Mouse (Mus musculus): ENCODE results near the gene Fam129a. TPM values are rescaled to one million over a fixed set of nuclear protein-coding genes. Genes with fewer than 3 reads are reported as not detected.

The Fam129a gene
- polyA plus RNA-seq, 1 experiment from 2014 or later = 12.9 TPM

DNA sequence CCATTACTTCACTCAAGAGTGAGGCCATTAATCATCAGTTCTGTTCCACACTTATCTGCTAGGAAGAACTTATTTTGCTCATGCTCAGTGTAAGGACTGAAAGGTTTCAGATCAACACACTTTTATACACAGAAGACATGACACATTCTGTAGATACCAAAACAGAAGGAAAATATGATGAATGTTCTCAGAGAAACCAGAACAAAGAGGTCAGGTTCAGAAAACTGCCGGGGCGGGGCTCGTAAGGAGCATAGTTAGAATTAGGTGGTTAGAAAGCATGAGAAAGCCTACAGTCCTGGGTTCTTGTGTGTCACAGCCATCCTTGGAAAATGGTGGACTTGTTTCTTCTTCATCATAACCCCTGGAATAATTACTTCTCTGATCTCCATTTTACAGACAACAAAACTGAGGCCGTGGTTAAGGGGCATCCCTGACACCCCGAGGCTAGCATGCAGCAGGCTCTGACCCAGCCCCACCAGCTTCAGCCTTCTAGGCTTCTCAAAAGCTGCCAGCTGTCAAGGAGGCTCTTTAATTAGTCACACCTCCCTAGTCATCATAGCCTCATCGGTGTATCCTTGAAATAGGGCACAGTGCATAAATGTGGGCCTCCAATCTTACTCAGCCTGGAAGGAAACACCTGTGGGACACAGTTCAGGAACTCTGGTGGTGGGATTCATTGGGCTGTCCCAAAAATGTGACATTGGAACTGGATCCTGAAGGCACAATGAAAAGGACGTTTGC, 127.1 kb downstream of the Fam129a start:
- Histone ChIP-seq H3K9ac (no peak overlapping the region), H3K27ac (no peak overlapping the region), H3K9me3 (no peaks in the 10 kb centered on the region), H3K4me2 (replicated peaks) (no peak overlapping the region), H3K36me3 (no peaks in the 10 kb centered on the region), H3K4me3 (replicated peaks) (no peak overlapping the region), H3K4me1 (replicated peaks) (no peaks in the 10 kb centered on the region), H3K27me3 (replicated peaks) (no peaks in the 10 kb centered on the region)
- 88% methylated on average over 7 of the region's 7 CpGs for WGBS
- no peak for ATAC-seq

DNA sequence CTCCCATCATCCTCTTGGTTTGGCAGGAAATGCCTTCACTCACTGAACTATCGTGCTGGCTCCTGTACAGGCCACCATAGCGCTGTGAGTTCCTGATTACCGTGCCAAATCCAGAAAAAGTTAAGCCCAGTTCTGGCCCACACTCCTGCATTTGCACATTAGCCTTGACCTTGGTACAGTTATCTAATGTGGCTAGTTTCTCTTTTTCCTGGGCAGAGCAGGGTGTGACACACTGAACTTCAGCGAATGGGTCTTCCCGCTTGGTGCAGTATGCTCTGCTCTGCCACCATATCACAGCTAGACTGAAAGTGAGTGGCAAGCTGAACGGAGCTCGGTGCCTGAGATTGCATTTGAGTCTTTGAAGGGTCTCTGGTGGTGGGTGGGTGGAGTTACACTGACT, 128.4 kb downstream of the Fam129a start:
- no peaks in the 10 kb centered on the region for H3K9me3 ChIP-seq
- H3K27me3 ChIP-seq (replicated peaks) = no peaks in the 10 kb centered on the region
- WGBS = 81% methylated on average over 7 of the region's 7 CpGs
- no peak overlapping the region for H3K4me3 ChIP-seq (replicated peaks)
- no peak overlapping the region for H3K4me2 ChIP-seq (replicated peaks)
- no peak overlapping the region for H3K27ac ChIP-seq
- H3K4me1 ChIP-seq (replicated peaks) = no peaks in the 10 kb centered on the region
- no peak overlapping the region for H3K9ac ChIP-seq
- no peaks in the 10 kb centered on the region for H3K36me3 ChIP-seq
- no peak for ATAC-seq

DNA sequence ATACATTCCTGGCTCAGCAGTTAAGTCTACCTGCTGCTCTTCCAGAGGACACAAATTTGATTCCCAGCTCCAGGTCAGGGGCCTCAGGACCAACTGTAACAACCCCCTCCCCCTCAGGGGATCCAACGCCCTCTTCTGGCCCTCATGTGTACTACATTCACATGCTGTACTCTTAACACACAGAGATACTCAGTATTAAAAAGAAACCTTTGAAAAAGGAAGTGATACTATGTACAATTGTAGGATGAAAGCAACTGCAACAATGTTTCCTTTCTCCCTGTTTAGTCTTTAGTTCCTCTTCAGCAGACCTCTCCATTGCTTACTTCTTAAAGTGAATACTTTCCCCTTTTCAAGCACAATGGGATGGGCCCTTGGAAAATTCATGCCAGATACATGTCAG, 131.8 kb downstream of the Fam129a start:
- WGBS = 24% methylated on average over 1 of the region's 1 CpGs
- H3K4me1 ChIP-seq (replicated peaks) = no peaks in the 10 kb centered on the region
- H3K4me3 ChIP-seq (replicated peaks) = no peak overlapping the region
- no peaks in the 10 kb centered on the region for H3K9me3 ChIP-seq
- no peak overlapping the region for H3K4me2 ChIP-seq (replicated peaks)
- H3K9ac ChIP-seq = no peak overlapping the region
- no peak for ATAC-seq
- no peak overlapping the region for H3K27ac ChIP-seq
- H3K27me3 ChIP-seq (replicated peaks) = 0 out of 2 replicates have a peak, but pooled peaks cover 4% of the 10 kb centered on the region
- H3K36me3 ChIP-seq = no peaks in the 10 kb centered on the region

DNA sequence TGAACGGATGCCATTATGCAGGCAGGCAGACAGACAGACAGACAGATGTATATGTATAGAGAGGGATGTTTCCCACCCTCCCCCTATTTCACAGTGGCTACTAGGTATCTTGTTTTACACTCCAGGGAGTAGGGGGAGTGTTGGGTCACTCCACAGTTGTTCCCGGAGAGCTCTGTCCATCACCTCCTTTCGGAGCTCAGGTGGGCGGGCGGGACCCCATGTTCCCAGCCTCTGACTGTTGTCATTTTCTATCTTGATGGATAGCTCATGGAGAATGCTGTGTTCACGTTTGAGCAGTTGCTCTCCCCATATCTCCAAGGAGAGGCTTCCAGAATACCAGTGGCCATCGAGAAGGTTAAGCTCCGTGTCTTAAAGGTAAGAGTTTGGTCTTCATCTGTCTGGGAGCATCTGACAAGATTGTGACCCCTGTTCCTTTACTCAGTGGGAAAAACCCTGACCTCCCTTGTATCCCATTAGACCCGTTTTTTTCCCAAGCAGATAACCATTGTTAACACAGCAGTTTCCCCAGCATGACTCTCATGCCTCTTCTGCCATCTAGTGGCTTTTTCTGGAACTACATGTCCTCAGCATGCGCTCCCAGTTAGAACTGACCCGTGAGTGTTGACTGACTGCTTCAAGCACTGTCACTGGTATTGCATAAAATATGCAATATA, 134.9 kb downstream of the Fam129a start:
- Histone ChIP-seq H3K9ac (no peak overlapping the region), H3K4me2 (replicated peaks) (no peak overlapping the region), H3K27ac (no peak overlapping the region), H3K27me3 (replicated peaks) (0 out of 2 replicates have a peak, but pooled peaks cover 4% of the 10 kb centered on the region), H3K36me3 (no peaks in the 10 kb centered on the region), H3K4me1 (replicated peaks) (peaks cover 9% of the 10 kb centered on the region), H3K9me3 (no peaks in the 10 kb centered on the region), H3K4me3 (replicated peaks) (no peak overlapping the region)
- WGBS = 31% methylated on average over 11 of the region's 11 CpGs
- ATAC-seq = peak; percentile 78

DNA sequence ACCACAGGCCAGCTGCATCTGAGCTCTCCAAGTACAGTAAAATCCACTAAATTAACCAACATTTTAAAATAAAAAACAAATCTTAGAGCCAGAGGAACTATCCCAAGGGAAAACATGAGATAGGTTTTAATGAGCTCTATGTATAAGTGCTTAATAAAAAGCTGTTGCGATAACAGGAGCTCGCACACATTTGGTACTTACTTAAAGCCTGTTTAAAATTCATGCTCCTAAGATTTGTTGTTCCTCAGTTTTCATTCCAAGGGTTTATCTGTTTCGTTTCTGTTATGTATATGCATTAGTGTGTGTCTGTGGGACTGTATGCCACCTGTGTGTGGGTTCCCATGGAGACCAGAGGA, 135.4 kb downstream of the Fam129a start:
- no peak for ATAC-seq
- Histone ChIP-seq H3K9me3 (no peaks in the 10 kb centered on the region), H3K4me1 (replicated peaks) (peaks cover 9% of the 10 kb centered on the region), H3K27ac (no peak overlapping the region), H3K4me3 (replicated peaks) (no peak overlapping the region), H3K9ac (no peak overlapping the region), H3K27me3 (replicated peaks) (0 out of 2 replicates have a peak, but pooled peaks cover 4% of the 10 kb centered on the region), H3K36me3 (no peaks in the 10 kb centered on the region), H3K4me2 (replicated peaks) (no peak overlapping the region)
- 80% methylated on average over 3 of the region's 3 CpGs for WGBS

DNA sequence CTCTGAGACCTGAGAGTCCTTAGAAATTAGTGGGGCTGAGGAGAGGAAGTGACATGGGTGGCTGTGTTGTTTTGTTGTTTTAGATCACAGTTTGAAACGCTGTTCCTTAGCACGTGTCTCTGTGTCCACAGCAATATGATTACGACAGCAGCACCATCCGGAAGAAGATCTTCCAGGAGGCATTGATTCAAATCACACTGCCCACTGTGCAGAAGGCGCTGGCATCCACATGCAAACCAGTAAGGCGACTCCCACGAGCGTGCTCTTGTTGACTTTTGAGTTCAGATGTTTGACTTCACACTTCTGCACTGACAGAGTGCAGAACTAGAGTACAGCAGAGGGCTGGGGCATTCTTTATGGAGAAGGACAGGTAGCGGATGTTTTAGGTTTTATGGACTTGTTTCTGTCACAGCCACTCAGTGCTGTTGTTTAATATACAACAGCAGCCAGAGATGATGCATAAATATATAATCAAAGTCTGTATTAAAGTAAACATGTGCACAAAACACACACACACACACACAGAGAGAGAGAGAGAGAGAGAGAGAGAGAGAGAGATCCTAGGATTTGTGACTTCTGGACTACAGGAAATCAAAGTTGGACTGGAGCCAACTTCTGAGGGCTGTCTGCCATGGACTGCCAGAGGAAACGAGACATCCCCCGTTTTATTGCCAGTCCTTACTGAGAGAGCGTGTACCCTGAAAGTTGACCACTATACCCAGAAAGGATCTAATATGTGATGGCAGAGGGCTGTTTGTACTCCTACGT, 138.2 kb downstream of the Fam129a start:
- H3K4me3 ChIP-seq (replicated peaks) = no peak overlapping the region
- 20% methylated on average over 13 of the region's 13 CpGs for WGBS
- peak overlapping the region; percentile 30; the same call in 1 of the 2 replicates for H3K4me2 ChIP-seq (replicated peaks)
- no peaks in the 10 kb centered on the region for H3K36me3 ChIP-seq
- no peaks in the 10 kb centered on the region for H3K9me3 ChIP-seq
- H3K9ac ChIP-seq = no peak overlapping the region
- no peak overlapping the region for H3K27ac ChIP-seq
- peaks cover 9% of the 10 kb centered on the region for H3K4me1 ChIP-seq (replicated peaks)
- 0 out of 2 replicates have a peak, but pooled peaks cover 4% of the 10 kb centered on the region for H3K27me3 ChIP-seq (replicated peaks)
- peak; percentile 69 for ATAC-seq

DNA sequence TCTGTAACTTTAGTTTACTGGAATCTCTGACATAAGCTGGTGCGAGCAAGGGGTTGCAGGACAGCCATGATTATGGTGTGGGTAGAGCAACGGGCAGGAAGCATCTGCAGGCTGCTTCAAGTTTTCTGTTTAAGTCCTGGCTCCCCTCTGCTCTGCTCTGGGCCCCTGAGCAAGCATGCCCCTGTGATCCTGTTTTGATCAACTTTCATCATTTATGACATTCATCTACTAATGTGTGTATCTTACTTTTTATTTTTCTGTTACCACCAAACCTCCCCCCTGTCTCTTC, 138.7 kb downstream of the Fam129a start:
- H3K4me2 ChIP-seq (replicated peaks) = peak overlapping the region; percentile 30; the same call in 1 of the 2 replicates
- no peak overlapping the region for H3K27ac ChIP-seq
- ATAC-seq = peak; percentile 35; the same call in 1 of the 2 replicates
- H3K9ac ChIP-seq = no peak overlapping the region
- H3K36me3 ChIP-seq = no peaks in the 10 kb centered on the region
- 31% methylated on average over 2 of the region's 2 CpGs for WGBS
- no peak overlapping the region for H3K4me3 ChIP-seq (replicated peaks)
- H3K4me1 ChIP-seq (replicated peaks) = peaks cover 9% of the 10 kb centered on the region
- 0 out of 2 replicates have a peak, but pooled peaks cover 4% of the 10 kb centered on the region for H3K27me3 ChIP-seq (replicated peaks)
- H3K9me3 ChIP-seq = no peaks in the 10 kb centered on the region

DNA sequence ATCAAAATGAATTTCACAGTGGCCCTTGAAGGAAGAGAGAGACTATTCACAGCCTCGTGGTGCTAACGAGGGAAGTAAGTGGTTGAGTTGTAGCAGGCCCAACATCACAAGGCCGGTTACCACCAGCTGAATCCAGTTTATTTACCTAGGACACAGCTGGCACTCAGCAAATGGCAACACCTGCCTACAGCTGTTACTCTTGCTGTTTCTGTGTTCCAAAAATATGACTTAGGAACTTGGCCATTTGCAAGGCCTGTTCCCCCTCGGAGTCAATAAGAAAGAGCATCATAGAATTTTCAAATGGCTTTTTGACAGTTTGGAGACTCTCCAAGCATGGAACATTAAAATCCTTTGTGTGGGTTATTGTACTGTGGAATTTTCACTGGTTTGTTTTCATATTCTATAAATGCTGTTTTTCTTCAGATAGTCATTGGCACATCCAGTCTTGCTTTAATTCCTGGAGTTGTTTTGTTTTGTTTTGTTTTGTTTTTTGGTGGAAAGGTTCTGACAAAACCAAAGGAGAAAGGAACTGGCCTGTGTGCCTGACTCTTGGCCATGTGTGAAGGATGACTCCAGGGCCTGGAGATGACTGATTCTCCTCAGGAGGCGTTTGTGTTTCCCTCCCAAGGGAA, 139.6 kb downstream of the Fam129a start:
- Histone ChIP-seq H3K36me3 (no peaks in the 10 kb centered on the region), H3K27me3 (replicated peaks) (no peaks in the 10 kb centered on the region), H3K9me3 (no peaks in the 10 kb centered on the region), H3K27ac (no peak overlapping the region), H3K4me3 (replicated peaks) (no peak overlapping the region), H3K4me1 (replicated peaks) (peaks cover 9% of the 10 kb centered on the region), H3K9ac (no peak overlapping the region), H3K4me2 (replicated peaks) (no peak overlapping the region)
- ATAC-seq = no peak
- WGBS = 47% methylated on average over 5 of the region's 5 CpGs

DNA sequence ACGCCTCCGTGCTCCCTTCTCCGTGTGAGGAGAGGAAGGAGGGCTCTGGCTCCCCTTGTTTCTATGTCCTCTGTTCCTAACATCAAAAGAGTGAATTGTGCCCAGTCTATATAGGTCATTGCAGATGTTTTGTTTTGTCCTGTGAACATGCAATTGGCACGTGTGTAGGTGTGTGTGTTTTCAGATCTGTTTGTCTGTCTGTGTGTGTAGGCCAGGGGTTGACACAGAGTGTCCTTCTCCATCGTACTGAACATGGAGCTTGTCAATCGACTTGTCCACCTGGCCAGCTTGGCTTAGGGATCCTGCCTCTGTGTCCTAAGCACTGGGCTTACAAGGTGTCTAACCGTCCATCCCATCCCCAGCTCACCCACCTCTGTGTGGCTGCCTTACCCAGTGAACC, 140.1 kb downstream of the Fam129a start:
- 70% methylated on average over 7 of the region's 7 CpGs for WGBS

DNA sequence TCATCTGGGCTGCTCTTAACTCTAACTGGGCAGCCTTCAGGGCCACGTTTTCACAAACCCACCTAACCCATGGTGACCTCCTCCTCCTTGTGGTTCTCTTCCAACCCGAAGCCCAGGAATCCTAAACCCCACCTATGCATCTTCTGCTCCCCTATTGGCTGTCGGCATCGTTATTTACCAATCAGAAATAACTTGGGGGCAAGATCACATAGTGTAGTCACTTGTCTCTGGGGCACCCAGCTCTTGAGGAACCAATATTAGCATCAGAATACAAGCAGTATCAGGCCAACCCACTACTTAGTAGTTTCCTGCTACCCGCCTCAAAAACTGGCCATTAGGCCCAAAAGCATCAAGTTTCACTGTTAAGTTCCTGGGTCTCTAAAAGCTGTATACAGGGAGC, 141.7 kb downstream of the Fam129a start:
- no peaks in the 10 kb centered on the region for H3K9me3 ChIP-seq
- no peaks in the 10 kb centered on the region for H3K36me3 ChIP-seq
- no peak overlapping the region for H3K4me3 ChIP-seq (replicated peaks)
- no peak overlapping the region for H3K9ac ChIP-seq
- H3K4me2 ChIP-seq (replicated peaks) = no peak overlapping the region
- 49% methylated on average over 5 of the region's 5 CpGs for WGBS
- H3K4me1 ChIP-seq (replicated peaks) = peaks cover 9% of the 10 kb centered on the region
- no peaks in the 10 kb centered on the region for H3K27me3 ChIP-seq (replicated peaks)
- no peak for ATAC-seq
- H3K27ac ChIP-seq = no peak overlapping the region

More for the DNA sequence above, 140.1 kb downstream of the Fam129a start:
- no peak overlapping the region for H3K27ac ChIP-seq
- H3K9ac ChIP-seq = no peak overlapping the region
- H3K4me3 ChIP-seq (replicated peaks) = no peak overlapping the region
- H3K27me3 ChIP-seq (replicated peaks) = no peaks in the 10 kb centered on the region
- peaks cover 9% of the 10 kb centered on the region for H3K4me1 ChIP-seq (replicated peaks)
- ATAC-seq = no peak
- H3K36me3 ChIP-seq = no peaks in the 10 kb centered on the region
- H3K4me2 ChIP-seq (replicated peaks) = no peak overlapping the region
- no peaks in the 10 kb centered on the region for H3K9me3 ChIP-seq

DNA sequence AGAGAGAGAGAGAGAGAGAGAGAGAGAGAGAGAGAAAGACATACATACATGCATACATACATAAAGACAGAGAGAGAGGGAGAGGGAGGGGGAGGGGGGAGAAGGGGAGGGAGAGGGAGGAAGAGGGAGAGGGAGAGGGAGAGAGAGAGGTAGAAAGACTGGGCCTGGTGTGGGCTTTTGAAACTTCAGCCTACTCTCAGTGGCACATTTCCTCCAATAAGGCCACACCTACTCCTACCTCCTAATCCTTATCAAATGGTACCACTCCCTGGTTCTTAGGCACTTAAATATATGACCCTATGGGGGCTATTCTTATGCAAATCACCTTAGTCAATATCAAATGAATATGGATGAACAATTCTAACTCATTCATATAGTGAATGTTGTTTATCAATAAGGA, 142.6 kb downstream of the Fam129a start:
- H3K9me3 ChIP-seq = no peaks in the 10 kb centered on the region
- H3K27me3 ChIP-seq (replicated peaks) = no peaks in the 10 kb centered on the region
- H3K27ac ChIP-seq = no peak overlapping the region
- no peak overlapping the region for H3K4me2 ChIP-seq (replicated peaks)
- no peak overlapping the region for H3K9ac ChIP-seq
- H3K36me3 ChIP-seq = no peaks in the 10 kb centered on the region
- no peak for ATAC-seq
- no peak overlapping the region for H3K4me3 ChIP-seq (replicated peaks)
- H3K4me1 ChIP-seq (replicated peaks) = peaks cover 9% of the 10 kb centered on the region

DNA sequence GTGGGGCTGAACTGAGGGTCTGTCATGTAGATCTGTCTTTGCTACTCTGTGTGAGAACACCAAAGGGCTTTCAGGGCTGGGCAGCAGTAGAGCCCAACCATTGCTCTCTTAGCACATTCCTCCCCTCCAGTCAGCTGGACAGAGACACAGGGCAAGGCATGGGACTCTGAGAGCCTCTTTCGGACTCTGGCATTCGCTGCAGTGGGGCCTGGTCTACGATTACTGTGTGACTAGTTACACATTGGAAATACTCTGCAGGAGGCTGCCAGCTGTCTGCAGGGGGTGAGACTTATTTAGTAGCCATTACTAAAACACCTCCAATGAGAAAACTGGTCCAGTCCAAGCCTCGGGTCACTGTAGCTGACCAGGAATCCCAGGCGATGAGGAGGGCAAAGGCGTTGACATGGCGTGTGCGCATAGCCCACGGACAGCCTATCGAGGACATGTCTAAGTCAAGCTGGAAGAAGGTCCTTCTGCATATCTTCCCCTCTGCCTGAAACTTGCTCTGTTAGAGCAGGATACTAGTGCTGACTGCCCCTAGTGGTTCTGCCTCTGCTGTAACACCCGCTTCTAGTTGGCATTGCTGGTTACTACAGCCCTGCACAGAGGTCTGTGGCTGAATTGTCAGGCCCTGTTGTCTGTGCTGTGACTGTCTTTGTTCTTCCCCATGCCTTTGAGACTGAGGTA, 145.2 kb downstream of the Fam129a start:
- Histone ChIP-seq H3K4me3 (replicated peaks) (no peak overlapping the region), H3K9ac (no peak overlapping the region), H3K4me2 (replicated peaks) (no peak overlapping the region), H3K4me1 (replicated peaks) (no peaks in the 10 kb centered on the region), H3K27ac (no peak overlapping the region), H3K27me3 (replicated peaks) (no peaks in the 10 kb centered on the region), H3K36me3 (no peaks in the 10 kb centered on the region), H3K9me3 (no peaks in the 10 kb centered on the region)
- ATAC-seq = no peak
- 81% methylated on average over 11 of the region's 11 CpGs for WGBS
